Mouse (Mus musculus): ENCODE measurements at regions not wholly inside any gene's neighbourhood (a gene's known extent, or its start where the extent isn't known, plus 50 kb on each side); places are given as distances from the start of the nearest gene placed in this dataset.

DNA sequence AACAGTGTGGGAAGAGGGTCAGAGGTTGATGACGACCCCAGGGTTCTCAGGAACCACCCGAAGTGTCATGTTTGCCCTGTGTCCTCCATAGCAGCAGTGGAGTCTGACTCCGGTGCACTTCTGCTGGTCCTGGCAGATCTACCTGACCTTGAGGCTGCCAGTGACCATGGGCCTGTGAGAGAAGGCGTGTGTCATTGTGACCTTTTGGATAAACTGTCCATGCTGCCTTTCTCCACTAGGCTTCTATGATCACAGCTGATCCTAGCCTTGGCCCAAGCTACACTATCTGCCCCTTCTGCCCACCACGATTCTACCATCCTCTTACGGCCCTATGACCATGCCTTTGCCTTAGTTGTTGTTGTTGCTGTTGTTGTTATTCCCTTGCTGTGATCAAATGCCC, 163.2 kb upstream of the Fstl4 start:
- no peaks in the 10 kb centered on the region for H3K4me1 ChIP-seq (ENCODE audit: control insufficient read depth, insufficient read depth, low read length)
- no peak overlapping the region for H3K27ac ChIP-seq (ENCODE audit: low read length)
- H3K36me3 ChIP-seq (ENCODE audit: control insufficient read depth, insufficient read depth, low read length): no peaks in the 10 kb centered on the region
- no peaks in the 10 kb centered on the region for H3K9me3 ChIP-seq (ENCODE audit: control insufficient read depth, low read length)
- H3K4me2 ChIP-seq (ENCODE audit: low read depth, low read length): no peak overlapping the region
- no peak overlapping the region for H3K9ac ChIP-seq (ENCODE audit: low read depth, low read length)
- no peak overlapping the region for H3K4me3 ChIP-seq (ENCODE audit: low read length)
- 84% methylated on average over 6 of the region's 6 CpGs for WGBS
- no peaks in the 10 kb centered on the region for H3K27me3 ChIP-seq (replicated peaks; ENCODE audit: control insufficient read depth, insufficient read depth, low read length)
- no peak for ATAC-seq

DNA sequence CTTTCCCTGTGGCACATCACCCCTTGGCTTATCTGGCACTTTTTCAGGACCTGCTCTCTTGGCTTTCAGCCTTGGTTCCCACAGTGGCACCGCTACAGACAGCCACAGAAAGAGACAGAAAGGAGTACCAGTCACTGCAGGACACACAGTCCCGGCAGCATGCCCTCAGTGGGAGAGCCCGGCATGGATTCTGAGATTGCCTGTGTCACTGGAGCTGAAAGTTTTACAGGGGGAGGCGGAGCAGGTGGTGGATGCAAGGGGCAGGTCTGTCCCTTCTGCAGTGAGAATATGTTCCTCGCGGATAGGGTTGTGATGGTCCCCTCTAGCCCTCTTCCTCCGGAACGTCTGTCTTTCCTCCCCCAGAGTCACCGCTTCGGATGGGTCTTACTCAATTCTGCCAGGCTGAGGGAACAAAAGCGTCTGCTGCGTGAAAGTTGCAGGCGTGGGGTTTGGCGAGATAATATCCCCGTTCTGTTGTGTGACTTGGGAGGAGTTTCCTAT, 162.3 kb upstream of the Fstl4 start:
- Histone ChIP-seq H3K27ac (ENCODE audit: low read length) (no peak overlapping the region), H3K9ac (ENCODE audit: low read depth, low read length) (no peak overlapping the region), H3K9me3 (ENCODE audit: control insufficient read depth, low read length) (no peaks in the 10 kb centered on the region), H3K4me3 (ENCODE audit: low read length) (no peak overlapping the region), H3K4me2 (ENCODE audit: low read depth, low read length) (no peak overlapping the region), H3K4me1 (ENCODE audit: control insufficient read depth, insufficient read depth, low read length) (no peaks in the 10 kb centered on the region), H3K27me3 (replicated peaks; ENCODE audit: control insufficient read depth, insufficient read depth, low read length) (no peaks in the 10 kb centered on the region), H3K36me3 (ENCODE audit: control insufficient read depth, insufficient read depth, low read length) (no peaks in the 10 kb centered on the region)
- no peak for ATAC-seq
- 78% methylated on average over 15 of the region's 15 CpGs for WGBS

DNA sequence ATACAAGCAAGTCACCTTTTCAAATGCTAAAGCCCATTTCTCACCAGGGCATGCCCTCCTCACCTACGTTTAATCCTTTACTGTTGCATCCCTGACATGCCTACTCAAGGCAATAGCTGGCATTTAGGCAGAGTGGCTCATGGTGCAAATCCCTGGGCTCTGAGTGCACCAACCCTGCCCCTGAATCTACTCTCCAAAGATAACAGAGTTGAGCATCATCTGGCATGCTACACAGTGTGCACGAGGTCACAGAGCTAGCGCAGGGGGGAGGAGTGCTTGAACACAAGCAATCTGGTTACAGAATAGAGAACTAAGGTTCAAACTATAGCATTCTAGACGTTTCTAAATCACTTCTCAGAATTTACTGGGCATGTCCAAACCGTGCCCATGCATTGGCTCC, 161.6 kb upstream of the Fstl4 start:
- no peak overlapping the region for H3K9ac ChIP-seq (ENCODE audit: low read depth, low read length)
- H3K36me3 ChIP-seq (ENCODE audit: control insufficient read depth, insufficient read depth, low read length): no peaks in the 10 kb centered on the region
- no peak overlapping the region for H3K4me2 ChIP-seq (ENCODE audit: low read depth, low read length)
- 73% methylated on average over 5 of the region's 5 CpGs for WGBS
- no peak overlapping the region for H3K4me3 ChIP-seq (ENCODE audit: low read length)
- ATAC-seq: no peak
- no peaks in the 10 kb centered on the region for H3K9me3 ChIP-seq (ENCODE audit: control insufficient read depth, low read length)
- H3K4me1 ChIP-seq (ENCODE audit: control insufficient read depth, insufficient read depth, low read length): no peaks in the 10 kb centered on the region
- no peaks in the 10 kb centered on the region for H3K27me3 ChIP-seq (replicated peaks; ENCODE audit: control insufficient read depth, insufficient read depth, low read length)
- no peak overlapping the region for H3K27ac ChIP-seq (ENCODE audit: low read length)

DNA sequence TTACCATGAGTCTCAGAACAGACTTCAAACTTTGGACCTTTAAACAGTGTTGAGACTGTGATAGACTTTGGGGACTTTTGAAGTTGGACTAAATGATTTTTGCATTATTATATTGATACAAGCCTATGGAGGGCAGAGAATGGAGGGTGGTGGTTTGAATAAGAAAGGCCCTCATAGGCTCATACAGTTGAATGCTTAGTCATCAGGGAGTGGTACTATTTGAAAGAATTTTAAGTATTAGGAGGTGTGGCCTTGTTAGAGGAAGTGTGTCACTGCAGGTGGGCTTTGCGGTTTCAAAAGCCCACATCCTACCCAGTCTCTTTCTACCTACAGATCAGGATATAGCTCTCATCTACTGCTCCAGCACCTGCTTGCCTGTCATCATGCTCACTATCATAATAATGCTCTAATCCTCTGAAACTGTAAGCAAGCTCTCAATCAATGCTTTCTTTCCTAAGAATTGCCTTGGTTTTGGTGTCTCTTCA, 153.7 kb upstream of the Fstl4 start:
- no peak overlapping the region for H3K27ac ChIP-seq (ENCODE audit: low read length)
- no peak overlapping the region for H3K4me2 ChIP-seq (ENCODE audit: low read depth, low read length)
- H3K36me3 ChIP-seq (ENCODE audit: control insufficient read depth, insufficient read depth, low read length): no peaks in the 10 kb centered on the region
- WGBS: 96% methylated on average over 1 of the region's 1 CpGs
- H3K4me3 ChIP-seq (ENCODE audit: low read length): no peak overlapping the region
- 0 out of 2 replicates have a peak, but pooled peaks cover 4% of the 10 kb centered on the region for H3K9me3 ChIP-seq (ENCODE audit: control insufficient read depth, low read length)
- H3K4me1 ChIP-seq (ENCODE audit: control insufficient read depth, insufficient read depth, low read length): no peaks in the 10 kb centered on the region
- H3K27me3 ChIP-seq (replicated peaks; ENCODE audit: control insufficient read depth, insufficient read depth, low read length): no peaks in the 10 kb centered on the region
- ATAC-seq: no peak
- no peak overlapping the region for H3K9ac ChIP-seq (ENCODE audit: low read depth, low read length)

DNA sequence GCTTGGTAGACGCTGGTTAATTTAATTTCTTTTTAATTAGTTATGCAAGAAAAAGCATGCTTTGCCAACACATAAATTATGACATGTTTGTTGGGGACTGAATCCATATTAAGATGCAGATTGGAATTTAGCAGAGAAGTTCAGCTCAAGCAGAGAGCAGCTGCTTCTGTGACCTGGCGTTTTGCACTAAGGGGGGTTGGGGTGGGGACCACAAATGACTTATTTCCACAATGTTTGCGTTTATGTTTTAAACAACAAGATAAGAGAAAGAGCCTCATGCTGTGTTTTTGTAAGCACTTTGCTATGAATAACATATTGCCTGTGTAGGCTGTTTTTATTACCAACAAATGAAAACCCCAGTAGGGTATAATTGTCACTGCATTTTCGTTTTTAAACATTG, 148.8 kb upstream of the Fstl4 start:
- Histone ChIP-seq H3K27me3 (replicated peaks; ENCODE audit: control insufficient read depth, insufficient read depth, low read length) (no peaks in the 10 kb centered on the region), H3K27ac (ENCODE audit: low read length) (no peak overlapping the region), H3K4me1 (ENCODE audit: control insufficient read depth, insufficient read depth, low read length) (no peaks in the 10 kb centered on the region), H3K4me2 (ENCODE audit: low read depth, low read length) (no peak overlapping the region), H3K36me3 (ENCODE audit: control insufficient read depth, insufficient read depth, low read length) (no peaks in the 10 kb centered on the region), H3K9ac (ENCODE audit: low read depth, low read length) (no peak overlapping the region), H3K9me3 (ENCODE audit: control insufficient read depth, low read length) (no peaks in the 10 kb centered on the region), H3K4me3 (ENCODE audit: low read length) (no peak overlapping the region)
- no peak for ATAC-seq
- WGBS: 51% methylated on average over 4 of the region's 4 CpGs

DNA sequence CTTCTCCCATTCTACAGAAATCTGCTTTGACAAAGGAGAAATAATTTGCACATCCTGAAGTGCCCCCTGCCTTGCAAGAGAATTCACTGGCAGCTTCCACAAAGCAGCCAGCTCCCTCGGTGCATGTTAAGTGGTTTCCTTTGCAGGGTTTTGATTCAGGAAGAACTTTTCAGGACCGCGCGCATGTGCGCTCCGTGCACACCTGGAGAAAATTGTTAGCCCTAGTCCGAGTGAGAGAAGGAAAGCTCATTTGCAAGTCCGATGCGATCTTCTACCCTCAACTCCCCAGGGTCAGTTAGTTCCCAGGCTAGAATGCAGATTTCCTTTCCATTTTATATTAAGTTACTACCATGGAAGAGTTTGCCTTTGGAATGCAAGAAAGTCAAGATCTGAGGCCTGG, 145.8 kb upstream of the Fstl4 start:
- 59% methylated on average over 9 of the region's 9 CpGs for WGBS

DNA sequence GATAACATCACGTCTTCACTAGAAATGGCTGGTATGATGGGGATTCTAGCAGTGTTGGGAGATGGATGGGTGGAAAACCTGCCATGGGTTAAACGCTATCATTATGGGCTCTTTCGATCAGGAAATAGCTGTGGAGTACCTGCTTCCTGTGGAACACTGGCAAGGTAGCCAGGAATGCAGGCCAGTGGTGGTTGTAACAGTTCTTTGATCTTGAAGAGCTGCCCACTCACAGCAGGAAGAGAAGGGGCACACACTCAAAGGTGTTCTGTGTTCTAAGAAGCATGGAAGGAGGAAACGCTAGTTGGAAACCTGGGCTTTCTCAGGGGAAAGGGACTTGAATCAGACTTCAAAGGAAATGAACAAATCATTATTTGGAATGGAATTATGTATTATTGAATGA, 141.6 kb upstream of the Fstl4 start:
- WGBS: 52% methylated on average over 4 of the region's 4 CpGs
- Histone ChIP-seq H3K4me2 (ENCODE audit: low read depth, low read length) (no peak overlapping the region), H3K9ac (ENCODE audit: low read depth, low read length) (no peak overlapping the region), H3K27ac (ENCODE audit: low read length) (no peak overlapping the region), H3K4me1 (ENCODE audit: control insufficient read depth, insufficient read depth, low read length) (no peaks in the 10 kb centered on the region), H3K4me3 (ENCODE audit: low read length) (no peak overlapping the region), H3K27me3 (replicated peaks; ENCODE audit: control insufficient read depth, insufficient read depth, low read length) (no peaks in the 10 kb centered on the region), H3K9me3 (ENCODE audit: control insufficient read depth, low read length) (no peaks in the 10 kb centered on the region), H3K36me3 (ENCODE audit: control insufficient read depth, insufficient read depth, low read length) (no peaks in the 10 kb centered on the region)
- ATAC-seq: no peak

More for the DNA sequence above, 145.8 kb upstream of the Fstl4 start:
- no peak overlapping the region for H3K4me2 ChIP-seq (ENCODE audit: low read depth, low read length)
- no peak overlapping the region for H3K9ac ChIP-seq (ENCODE audit: low read depth, low read length)
- no peak overlapping the region for H3K4me3 ChIP-seq (ENCODE audit: low read length)
- H3K36me3 ChIP-seq (ENCODE audit: control insufficient read depth, insufficient read depth, low read length): no peaks in the 10 kb centered on the region
- H3K27me3 ChIP-seq (replicated peaks; ENCODE audit: control insufficient read depth, insufficient read depth, low read length): no peaks in the 10 kb centered on the region
- no peaks in the 10 kb centered on the region for H3K4me1 ChIP-seq (ENCODE audit: control insufficient read depth, insufficient read depth, low read length)
- H3K27ac ChIP-seq (ENCODE audit: low read length): no peak overlapping the region
- ATAC-seq: no peak
- no peaks in the 10 kb centered on the region for H3K9me3 ChIP-seq (ENCODE audit: control insufficient read depth, low read length)

DNA sequence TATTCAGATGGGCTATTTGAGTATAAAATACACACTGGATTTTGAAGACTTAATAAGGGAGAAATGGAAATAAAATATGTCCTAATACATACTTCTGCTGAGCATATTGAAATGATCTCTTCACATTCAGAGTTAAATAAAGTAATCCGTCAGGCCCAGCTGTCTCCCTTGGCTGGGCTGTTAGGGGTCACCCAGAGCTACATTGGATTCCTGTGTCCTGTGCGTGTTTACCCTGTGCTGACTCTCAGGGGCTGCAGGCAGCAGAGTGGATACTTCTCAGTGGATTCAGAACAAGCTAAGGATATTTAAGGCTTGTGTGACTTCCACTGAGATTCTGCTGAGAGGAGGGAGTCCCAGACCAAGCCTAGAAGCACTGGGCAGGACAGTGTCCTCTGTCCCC, 135.6 kb upstream of the Fstl4 start:
- Histone ChIP-seq H3K4me2 (ENCODE audit: low read depth, low read length) (no peak overlapping the region), H3K4me3 (ENCODE audit: low read length) (no peak overlapping the region), H3K36me3 (ENCODE audit: control insufficient read depth, insufficient read depth, low read length) (no peaks in the 10 kb centered on the region), H3K9me3 (ENCODE audit: control insufficient read depth, low read length) (no peaks in the 10 kb centered on the region), H3K27me3 (replicated peaks; ENCODE audit: control insufficient read depth, insufficient read depth, low read length) (no peaks in the 10 kb centered on the region), H3K9ac (ENCODE audit: low read depth, low read length) (no peak overlapping the region), H3K27ac (ENCODE audit: low read length) (no peak overlapping the region), H3K4me1 (ENCODE audit: control insufficient read depth, insufficient read depth, low read length) (no peaks in the 10 kb centered on the region)
- no peak for ATAC-seq
- 57% methylated on average over 2 of the region's 2 CpGs for WGBS

DNA sequence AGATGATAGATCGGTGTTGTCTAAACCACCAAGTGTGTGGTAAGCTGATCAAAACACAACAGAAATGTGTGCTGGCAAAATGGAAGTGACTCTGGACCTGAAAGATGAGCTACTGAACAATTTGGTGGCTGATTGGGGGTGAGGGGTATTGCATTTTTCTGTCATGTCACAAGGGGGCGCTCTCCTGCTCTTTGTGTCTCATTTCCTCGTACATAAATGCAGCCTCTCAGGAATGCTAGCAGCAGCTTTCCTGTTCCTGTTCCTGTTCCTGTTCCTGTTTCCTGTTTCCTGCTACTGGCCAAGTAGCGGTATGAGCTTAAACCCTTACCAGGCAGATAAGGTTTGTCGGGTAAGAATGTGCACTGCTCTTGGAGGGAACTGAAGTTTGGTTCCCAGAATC, 134.7 kb upstream of the Fstl4 start:
- Histone ChIP-seq H3K9ac (ENCODE audit: low read depth, low read length) (no peak overlapping the region), H3K27me3 (replicated peaks; ENCODE audit: control insufficient read depth, insufficient read depth, low read length) (no peaks in the 10 kb centered on the region), H3K4me1 (ENCODE audit: control insufficient read depth, insufficient read depth, low read length) (no peaks in the 10 kb centered on the region), H3K27ac (ENCODE audit: low read length) (no peak overlapping the region), H3K4me3 (ENCODE audit: low read length) (no peak overlapping the region), H3K4me2 (ENCODE audit: low read depth, low read length) (no peak overlapping the region), H3K36me3 (ENCODE audit: control insufficient read depth, insufficient read depth, low read length) (no peaks in the 10 kb centered on the region), H3K9me3 (ENCODE audit: control insufficient read depth, low read length) (no peaks in the 10 kb centered on the region)
- no peak for ATAC-seq
- WGBS: 56% methylated on average over 5 of the region's 5 CpGs

DNA sequence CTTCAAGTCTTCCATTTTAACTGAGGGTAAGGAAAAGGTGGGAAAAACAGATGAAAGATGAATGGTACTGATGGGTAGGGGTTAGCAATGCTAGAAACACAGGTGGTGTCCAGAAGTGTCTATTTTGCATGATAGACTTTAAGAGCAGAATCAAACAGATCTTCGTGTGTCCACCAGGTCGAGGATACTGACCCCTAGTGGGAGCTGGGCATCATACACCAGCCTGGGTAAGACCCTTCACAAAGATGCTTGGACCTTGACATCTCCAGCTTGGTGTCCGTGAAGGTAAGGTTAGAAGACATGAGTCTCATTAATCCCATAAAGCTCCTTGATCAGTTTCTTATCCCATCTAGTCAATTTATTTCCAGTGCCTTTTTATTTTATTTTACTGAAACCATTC, 132.9 kb upstream of the Fstl4 start:
- Histone ChIP-seq H3K9me3 (ENCODE audit: control insufficient read depth, low read length) (no peaks in the 10 kb centered on the region), H3K27me3 (replicated peaks; ENCODE audit: control insufficient read depth, insufficient read depth, low read length) (no peaks in the 10 kb centered on the region), H3K36me3 (ENCODE audit: control insufficient read depth, insufficient read depth, low read length) (no peaks in the 10 kb centered on the region), H3K4me1 (ENCODE audit: control insufficient read depth, insufficient read depth, low read length) (no peaks in the 10 kb centered on the region), H3K9ac (ENCODE audit: low read depth, low read length) (no peak overlapping the region), H3K4me2 (ENCODE audit: low read depth, low read length) (no peak overlapping the region), H3K27ac (ENCODE audit: low read length) (no peak overlapping the region), H3K4me3 (ENCODE audit: low read length) (no peak overlapping the region)
- no peak for ATAC-seq
- 54% methylated on average over 3 of the region's 3 CpGs for WGBS

Data from intestine, embryonic 16.5 days (tissue).